Mouse (Mus musculus) v-Abl transformed pro-B cells (cell line): ENCODE measurements around the gene Gm5152.
"Not testable (repeated sequence)": the region's sequence is repeated elsewhere in the genome, so short reads cannot be mapped to it uniquely, and the experiment has no call there.

Experiments used
- in situ Hi-C, 2 experiments: fragments of 400-800 bp; cut with MboI; formaldehyde crosslinking; loops; one replicate each; pipeline ENCODE4 v1.15.1; 2025; ENCODE audit not compliant: unreplicated experiment in 2 of 2

The Gm5152 gene

DNA sequence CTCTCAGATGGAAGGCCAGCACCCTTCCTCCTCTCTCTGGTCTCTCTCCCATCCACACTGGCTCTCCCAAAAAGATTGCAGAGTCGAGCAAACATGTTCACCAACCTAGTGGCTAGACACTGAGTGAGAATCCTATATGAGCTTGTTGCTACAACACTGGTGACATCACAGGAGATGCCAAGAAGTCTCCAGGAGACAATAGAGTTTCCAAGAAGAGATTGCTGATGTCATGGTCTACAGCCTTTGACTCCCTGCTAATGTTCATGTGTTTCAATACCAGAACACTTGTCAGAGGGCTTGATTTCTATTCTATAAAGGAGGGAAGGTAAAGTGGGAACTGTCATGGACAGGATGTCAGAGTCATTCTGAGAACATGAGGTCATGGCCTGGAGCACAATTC is at the start of gene Gm5152:
TSS of gene Gm5152 (minus strand) at position 101 of the 400 bp plus-strand sequence.
- in situ Hi-C loops = not testable (repeated sequence)

DNA sequence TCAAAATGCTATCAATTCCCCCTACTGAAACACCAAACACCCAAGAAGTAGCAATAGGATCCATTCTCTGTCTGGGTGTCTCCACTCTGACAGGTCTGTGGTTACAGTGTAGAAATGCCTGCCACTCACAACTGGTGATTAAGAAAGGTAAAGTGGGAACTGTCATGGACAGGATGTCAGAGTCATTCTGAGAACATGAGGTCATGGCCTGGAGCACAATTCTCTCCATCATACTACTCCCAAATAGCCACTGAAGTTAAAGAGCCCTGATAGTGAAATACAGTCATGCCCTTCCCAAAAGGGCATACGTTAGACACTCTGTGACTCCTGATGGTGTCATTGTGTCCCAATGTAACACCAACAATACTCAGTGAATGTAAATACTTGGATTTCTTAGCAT is 8.4 kb upstream of the Gm5152 start:
- in situ Hi-C loops = not testable (repeated sequence)

DNA sequence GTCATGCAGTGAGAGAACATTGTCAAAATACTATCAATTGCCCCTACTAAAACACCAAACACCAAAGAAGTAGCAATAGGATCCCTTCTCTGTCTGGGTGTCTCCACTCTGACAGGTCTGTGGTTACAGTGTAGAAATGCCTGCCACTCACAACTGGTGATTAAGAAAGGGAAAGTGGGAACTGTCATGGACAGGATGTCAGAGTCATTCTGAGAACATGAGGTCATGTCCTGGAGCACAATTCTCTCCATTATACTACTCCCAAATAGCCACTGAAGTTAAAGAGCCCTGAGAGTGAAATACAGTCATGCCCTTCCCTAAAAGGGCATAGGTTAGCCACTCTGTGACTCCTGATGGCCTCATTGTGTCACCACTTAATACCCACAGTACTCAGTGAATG is 556 bp downstream of the Gm5152 start:
- in situ Hi-C loops = not testable (repeated sequence)

DNA sequence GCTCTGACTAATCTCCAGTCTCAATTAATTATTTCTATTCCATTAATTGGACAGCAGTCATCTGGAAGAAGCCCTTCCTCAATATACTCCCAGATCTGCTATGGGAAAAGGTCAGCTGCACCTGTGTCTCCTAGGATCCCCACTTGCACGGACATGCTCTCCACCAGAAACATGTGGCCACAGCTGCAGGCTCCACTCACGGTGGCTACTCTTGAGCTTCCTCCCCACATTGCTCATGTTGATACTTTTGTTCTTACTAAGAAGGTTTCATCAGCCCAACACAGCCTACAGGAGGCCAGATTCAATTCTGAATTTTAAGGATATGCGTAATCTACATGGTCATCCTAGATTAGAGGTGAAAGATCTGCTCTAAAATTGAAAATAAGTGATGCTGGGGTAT is 5.9 kb downstream of the Gm5152 start:
- in situ Hi-C loops = not testable (repeated sequence)

DNA sequence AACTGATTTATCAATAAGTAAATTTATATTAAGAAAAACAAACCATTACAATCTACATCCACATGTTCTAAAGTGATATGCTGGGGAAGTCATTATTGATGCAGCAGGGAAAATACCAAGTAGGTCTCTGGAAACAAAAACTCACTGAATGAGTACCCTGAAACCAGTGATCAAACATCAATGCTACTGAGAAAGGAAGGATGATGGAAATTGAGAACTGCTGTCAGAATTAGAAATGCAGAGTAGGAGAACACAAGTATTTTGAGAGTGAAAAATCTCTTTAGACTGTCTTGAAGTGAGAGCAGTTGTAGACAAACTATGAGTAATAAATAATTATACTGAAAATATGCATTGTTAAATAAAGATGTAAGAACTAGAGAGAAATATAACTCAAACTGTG is 26.0 kb downstream of the Gm5152 start:
- in situ Hi-C loops = no loop called here

DNA sequence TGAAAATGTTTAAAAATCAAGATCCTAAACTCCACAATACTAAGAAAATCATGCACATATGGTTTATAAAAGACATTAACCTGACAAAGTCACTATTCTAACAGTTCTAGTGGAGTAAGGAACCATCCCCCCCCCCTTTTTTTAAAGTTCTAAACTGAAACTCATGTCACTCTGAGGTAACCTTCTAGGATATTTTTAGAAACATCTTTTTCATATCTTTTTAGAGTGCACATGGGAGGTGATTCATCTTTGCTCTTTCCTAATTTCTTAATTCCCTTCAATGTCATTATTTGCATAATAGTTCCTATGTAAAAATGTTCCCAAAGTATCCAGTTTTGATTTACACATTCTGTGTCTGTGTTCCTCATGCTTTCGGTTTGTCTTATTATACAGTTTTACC is 43.3 kb downstream of the Gm5152 start:
- in situ Hi-C loops = no loop called here

DNA sequence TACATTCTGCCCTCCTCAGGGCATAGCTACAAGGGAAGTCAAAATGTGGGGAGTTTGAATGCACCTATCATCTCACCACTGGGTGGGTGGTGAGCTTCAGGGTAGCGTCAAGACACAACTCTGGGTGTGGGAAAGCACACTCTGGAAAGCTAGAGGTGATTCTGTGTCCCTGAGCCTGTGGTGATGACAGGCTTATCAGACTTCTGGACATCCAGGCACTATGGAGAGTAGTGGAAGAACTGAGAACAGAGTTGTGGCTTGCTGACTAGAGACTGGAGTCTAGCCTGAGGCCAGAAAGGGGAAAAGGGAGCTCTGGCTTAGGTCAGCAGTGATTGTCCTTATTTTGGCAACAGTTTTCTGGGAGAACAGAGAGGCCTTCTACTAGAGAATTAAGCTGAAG is 49.4 kb downstream of the Gm5152 start:
- in situ Hi-C loops = no loop called here
